ENCODE assay signal across 24 mouse cellular contexts in the genomic region with DNA sequence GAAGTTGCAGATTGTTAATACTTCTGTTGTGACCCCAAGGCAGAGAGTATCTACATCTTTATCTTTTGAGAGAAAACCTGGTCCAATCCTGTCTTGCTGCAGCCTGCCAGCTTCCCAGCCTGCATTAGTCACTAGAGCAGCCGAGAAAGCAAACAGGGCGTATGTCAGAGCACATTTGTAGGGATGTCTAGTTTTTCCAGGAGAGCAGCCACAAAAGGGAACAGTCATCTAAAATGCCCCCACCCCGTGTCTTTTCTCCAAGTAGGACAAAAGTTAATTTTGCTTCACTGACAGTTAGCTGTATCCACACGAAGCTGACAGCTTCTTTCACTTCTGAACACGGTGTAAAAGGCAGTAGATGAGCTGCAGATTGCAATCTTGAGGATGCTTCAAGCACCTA.
A peak's percentile ranks its signal among the peaks of the same experiment; 100 is the strongest.
DNase-seq lines count a peak whose midpoint lies in the region; ATAC-seq and TF ChIP-seq lines count a peak whose summit lies in the region.
"Had no signal": no experiment of that assay in that cellular context is flagged by ENCODE, and none has a peak within 500 bp of the region (broad histone marks: within the 10 kb centered on the region; RNA-seq: fewer than 3 reads in every experiment).

No protein-coding gene starts in this region.

- H3K27ac ChIP-seq in forebrain, embryonic 15.5 days (replicated peaks) = 0 out of 2 replicates have a peak overlapping the region, but pooled peaks have one; percentile 12
- no peak overlapping the region for H3K27ac ChIP-seq in forebrain, embryonic 10.5 days
- H3K27ac ChIP-seq in stomach, postnatal 0 days (replicated peaks) = peak overlapping the region; percentile 36; the same call in 1 of the 2 replicates
- H3K27ac ChIP-seq: heart, adult 2 months; heart, embryonic 15.5 days; hindbrain, embryonic 15.5 days; intestine, embryonic 15.5 days; limb, embryonic 10.5 days; midbrain, embryonic 10.5 days had no signal

- H3K4me2 ChIP-seq in forebrain, embryonic 15.5 days (replicated peaks) = no peak overlapping the region
- no peak overlapping the region for H3K4me2 ChIP-seq in stomach, postnatal 0 days (replicated peaks; ENCODE audit: low read depth)
- H3K4me2 ChIP-seq: heart, embryonic 15.5 days; hindbrain, embryonic 15.5 days; intestine, embryonic 15.5 days; liver, embryonic 11.5 days; lung, embryonic 14.5 days had no signal

- H3K4me3 ChIP-seq in forebrain, embryonic 15.5 days = no peak overlapping the region
- H3K4me3 ChIP-seq in forebrain, embryonic 10.5 days = no peak overlapping the region
- H3K4me3 ChIP-seq in stomach, postnatal 0 days (ENCODE audit: low read depth, low read length) = no peak overlapping the region
- H3K4me3 ChIP-seq: heart, adult 2 months; heart, embryonic 15.5 days; hindbrain, embryonic 15.5 days; intestine, embryonic 15.5 days; limb, embryonic 10.5 days; midbrain, embryonic 10.5 days had no signal

- no peak for TF ChIP-seq CTCF in stomach, postnatal 0 days (IDR thresholded peaks at IDR 0.05; ENCODE audit: low read depth)

- intact Hi-C loops in left cerebral cortex, postnatal 36 days (cut with DNase I) = no loop called here

- H3K9me3 ChIP-seq in forebrain, embryonic 15.5 days = no peaks in the 10 kb centered on the region
- H3K9me3 ChIP-seq in forebrain, embryonic 10.5 days = no peaks in the 10 kb centered on the region
- H3K9me3 ChIP-seq in stomach, postnatal 0 days (ENCODE audit: control insufficient read depth, low read length) = no peaks in the 10 kb centered on the region
- H3K9me3 ChIP-seq: heart, embryonic 15.5 days; hindbrain, embryonic 15.5 days; intestine, embryonic 15.5 days; limb, embryonic 10.5 days; midbrain, embryonic 10.5 days had no signal

- WGBS in forebrain, embryonic 15.5 days = 78% methylated on average over 5 of the region's 5 CpGs
- WGBS in forebrain, embryonic 10.5 days = 90% methylated on average over 5 of the region's 5 CpGs
- WGBS in stomach, postnatal 0 days = 41% methylated on average over 5 of the region's 5 CpGs

- ATAC-seq in forebrain, embryonic 15.5 days (replicated peaks) = no peak
- ATAC-seq in stomach, postnatal 0 days (ENCODE audit: low FRiP score, low TSS enrichment) = peak; percentile 52; the same call in 1 of the 2 replicates
- ATAC-seq: intestine, embryonic 15.5 days had no signal

- no peak for DNase-seq in forebrain, embryonic 10.5 days (ENCODE audit: extremely low spot score, low spot score)
- DNase-seq in left cerebral cortex, adult 9 months (ENCODE audit: low spot score in 2 of 2) = peak; percentile 24 to 42
- DNase-seq in left cerebral cortex, postnatal 36 days (ENCODE audit: low spot score in 2 of 2) = no peak
- DNase-seq in NIH3T3 (ENCODE audit: low read depth) = peak; percentile 52
- no peak for DNase-seq in stomach, postnatal 0 days (ENCODE audit: low spot score)
- DNase-seq in ovary, adult 18-20 months (ENCODE audit: low spot score) = no peak
- DNase-seq: cerebellum, adult 11 months; cerebellum, postnatal 14 days; embryo, embryonic 11 days; gastrocnemius, postnatal 14 days; heart, adult 2 months; heart, postnatal 4 days; kidney, postnatal 4 days; lung, embryonic 14.5 days; lung, postnatal 36 days; spleen, adult 18-20 months had no signal

- H3K4me1 ChIP-seq in forebrain, embryonic 15.5 days = peaks cover 3% of the 10 kb centered on the region; the same call in 1 of the 2 replicates
- no peaks in the 10 kb centered on the region for H3K4me1 ChIP-seq in forebrain, embryonic 10.5 days
- H3K4me1 ChIP-seq in stomach, postnatal 0 days (replicated peaks; ENCODE audit: control insufficient read depth, insufficient read depth) = no peaks in the 10 kb centered on the region
- H3K4me1 ChIP-seq: heart, embryonic 15.5 days; intestine, embryonic 15.5 days; midbrain, embryonic 10.5 days had no signal

- 0 out of 2 replicates have a peak, but pooled peaks cover 14% of the 10 kb centered on the region for H3K36me3 ChIP-seq in forebrain, embryonic 15.5 days
- H3K36me3 ChIP-seq in forebrain, embryonic 10.5 days (replicated peaks) = peaks cover 78% of the 10 kb centered on the region
- H3K36me3 ChIP-seq in stomach, postnatal 0 days (ENCODE audit: control insufficient read depth, insufficient read depth, low read length) = no peaks in the 10 kb centered on the region
- H3K36me3 ChIP-seq: heart, embryonic 15.5 days; hindbrain, embryonic 15.5 days; intestine, embryonic 15.5 days had no signal

- H3K27me3 ChIP-seq in forebrain, embryonic 15.5 days = no peaks in the 10 kb centered on the region
- H3K27me3 ChIP-seq in forebrain, embryonic 10.5 days (ENCODE audit: poor library complexity, severe bottlenecking) = peaks cover 28% of the 10 kb centered on the region
- H3K27me3 ChIP-seq in stomach, postnatal 0 days (ENCODE audit: control insufficient read depth, insufficient read depth, low read length) = no peaks in the 10 kb centered on the region
- H3K27me3 ChIP-seq: CH12.LX; intestine, embryonic 15.5 days had no signal

- TF ChIP-seq EP300 in stomach, postnatal 0 days (optimal IDR thresholded peaks at IDR 0.05) = no peak

- no peak overlapping the region for H3K9ac ChIP-seq in forebrain, embryonic 15.5 days (replicated peaks)
- H3K9ac ChIP-seq in stomach, postnatal 0 days (ENCODE audit: low read length) = no peak overlapping the region
- H3K9ac ChIP-seq: heart, embryonic 15.5 days; hindbrain, embryonic 15.5 days; intestine, embryonic 15.5 days; lung, embryonic 14.5 days had no signal

Comparison
In these comparisons a context has a peak if more than half of its experiments do, and no peak if none do; other contexts are left out.
1. DNase-seq: peak in left cerebral cortex, adult 9 months (2 of 2) and NIH3T3 (single experiment); none in forebrain, embryonic 10.5 days (single experiment), left cerebral cortex, postnatal 36 days (0 of 2), stomach, postnatal 0 days (single experiment) and ovary, adult 18-20 months (single experiment).